Comparison of ENCODE assay signal across 27 mouse cellular contexts in genomic region chr14:10660247-10660646, GRCm38 (mm10).
"Had no signal": no experiment of that assay in that cellular context is flagged by ENCODE, and none has a peak within 500 bp of the region (broad histone marks: within the 10 kb centered on the region; RNA-seq: fewer than 3 reads in every experiment).

No protein-coding gene starts in this region.

- H3K4me2 ChIP-seq: heart, embryonic 11.5 days; heart, embryonic 13.5 days; heart, embryonic 15.5 days; hindbrain, embryonic 12.5 days; hindbrain, embryonic 15.5 days; kidney, embryonic 15.5 days; limb, embryonic 13.5 days; limb, embryonic 15.5 days; liver, embryonic 12.5 days had no signal

- ATAC-seq: hindbrain, postnatal 0 days; intestine, embryonic 16.5 days; liver, embryonic 12.5 days had no signal

- DNase-seq: gastrocnemius, adult 2 months; gastrocnemius, postnatal 10 days; gastrocnemius, postnatal 25 days; heart, adult 2 months; heart, postnatal 14 days; heart, postnatal 36 days; kidney, adult 11 months; kidney, adult 2 months; kidney, adult 9 months; kidney, postnatal 14 days; kidney, postnatal 36 days; layer of hippocampus, adult 9-11 months; layer of hippocampus, postnatal 36 days; left cerebral cortex, postnatal 4 days had no signal

- H3K9ac ChIP-seq: heart, embryonic 13.5 days; heart, embryonic 15.5 days; hindbrain, embryonic 12.5 days; hindbrain, embryonic 15.5 days; kidney, embryonic 15.5 days; limb, embryonic 13.5 days; limb, embryonic 15.5 days; liver, embryonic 12.5 days; liver, embryonic 14.5 days had no signal

- H3K36me3 ChIP-seq: heart, embryonic 13.5 days; heart, embryonic 15.5 days; hindbrain, embryonic 12.5 days; hindbrain, embryonic 15.5 days; kidney, embryonic 15.5 days; limb, embryonic 13.5 days; limb, embryonic 15.5 days; liver, embryonic 12.5 days had no signal

- H3K27ac ChIP-seq: gastrocnemius, adult 2 months; heart, adult 2 months; heart, embryonic 13.5 days; heart, embryonic 15.5 days; hindbrain, embryonic 12.5 days; hindbrain, embryonic 15.5 days; hindbrain, postnatal 0 days; kidney, embryonic 15.5 days; kidney, postnatal 0 days; limb, embryonic 13.5 days; limb, embryonic 15.5 days; liver, embryonic 12.5 days; liver, embryonic 14.5 days had no signal

- H3K9me3 ChIP-seq: heart, embryonic 13.5 days; heart, embryonic 15.5 days; hindbrain, embryonic 12.5 days; hindbrain, embryonic 15.5 days; kidney, embryonic 15.5 days; limb, embryonic 13.5 days; limb, embryonic 15.5 days; liver, embryonic 12.5 days had no signal

- H3K4me3 ChIP-seq: gastrocnemius, adult 2 months; heart, adult 2 months; heart, embryonic 13.5 days; heart, embryonic 15.5 days; hindbrain, embryonic 12.5 days; hindbrain, embryonic 15.5 days; kidney, embryonic 15.5 days; limb, embryonic 13.5 days; limb, embryonic 15.5 days; liver, embryonic 12.5 days had no signal

- H3K27me3 ChIP-seq: heart, embryonic 13.5 days; heart, embryonic 15.5 days; hindbrain, embryonic 12.5 days; hindbrain, embryonic 15.5 days; kidney, embryonic 15.5 days; limb, embryonic 13.5 days; limb, embryonic 15.5 days; liver, embryonic 12.5 days had no signal

- H3K4me1 ChIP-seq: heart, embryonic 15.5 days; liver, embryonic 12.5 days had no signal
